28 mouse cellular contexts compared by ENCODE assay signal in genomic region chr15:79052366-79052765, GRCm38 (mm10). TPM values are rescaled to one million over a fixed set of nuclear protein-coding genes. Genes with fewer than 3 reads are reported as not detected.
DNase-seq lines count a peak whose midpoint lies in the region; ATAC-seq and TF ChIP-seq lines count a peak whose summit lies in the region.
"Had no signal": no experiment of that assay in that cellular context is flagged by ENCODE, and none has a peak within 500 bp of the region (broad histone marks: within the 10 kb centered on the region; RNA-seq: fewer than 3 reads in every experiment).

No protein-coding gene starts in this region.

- H3K27ac ChIP-seq in kidney, embryonic 16.5 days (ENCODE audit: low read length), result peak overlapping the region; percentile 92
- no peak overlapping the region for H3K27ac ChIP-seq in midbrain, postnatal 0 days (ENCODE audit: low read depth, low read length)
- no peak overlapping the region for H3K27ac ChIP-seq in midbrain, embryonic 11.5 days (ENCODE audit: low read depth, low read length)
- peak overlapping the region; percentile 78; the same call in 1 of the 2 replicates for H3K27ac ChIP-seq in liver, embryonic 15.5 days (replicated peaks)
- H3K27ac ChIP-seq: heart, adult 2 months; heart, embryonic 15.5 days; hindbrain, embryonic 15.5 days; macrophage; midbrain, embryonic 10.5 days; neural tube, embryonic 12.5 days had no signal

- no peaks in the 10 kb centered on the region for H3K27me3 ChIP-seq in kidney, embryonic 16.5 days (ENCODE audit: insufficient read depth, low read length)
- no peaks in the 10 kb centered on the region for H3K27me3 ChIP-seq in midbrain, postnatal 0 days (ENCODE audit: insufficient read depth, low read length)
- H3K27me3 ChIP-seq in midbrain, embryonic 11.5 days (ENCODE audit: control insufficient read depth, insufficient read depth, low read length), result no peaks in the 10 kb centered on the region
- H3K27me3 ChIP-seq in liver, embryonic 15.5 days, result peaks cover 2% of the 10 kb centered on the region; the same call in 1 of the 2 replicates
- H3K27me3 ChIP-seq: CH12.LX; embryonic facial prominence, embryonic 12.5 days; hindbrain, embryonic 15.5 days; neural tube, embryonic 12.5 days had no signal

- no peaks in the 10 kb centered on the region for H3K9me3 ChIP-seq in kidney, embryonic 16.5 days (ENCODE audit: low read length)
- no peaks in the 10 kb centered on the region for H3K9me3 ChIP-seq in midbrain, postnatal 0 days (ENCODE audit: low read length)
- H3K9me3 ChIP-seq in midbrain, embryonic 11.5 days (ENCODE audit: control insufficient read depth, low read length), result no peaks in the 10 kb centered on the region
- H3K9me3 ChIP-seq in liver, embryonic 15.5 days (replicated peaks), result no peaks in the 10 kb centered on the region
- H3K9me3 ChIP-seq: embryonic facial prominence, embryonic 12.5 days; heart, embryonic 15.5 days; hindbrain, embryonic 15.5 days; limb, embryonic 10.5 days; midbrain, embryonic 10.5 days; neural tube, embryonic 12.5 days had no signal

- H3K4me1 ChIP-seq in kidney, embryonic 16.5 days (ENCODE audit: insufficient read depth, low read length), result peaks cover 12% of the 10 kb centered on the region
- no peaks in the 10 kb centered on the region for H3K4me1 ChIP-seq in midbrain, postnatal 0 days (ENCODE audit: insufficient read depth, low read length)
- no peaks in the 10 kb centered on the region for H3K4me1 ChIP-seq in midbrain, embryonic 11.5 days (ENCODE audit: control insufficient read depth, insufficient read depth, low read length)
- peaks cover 31% of the 10 kb centered on the region for H3K4me1 ChIP-seq in liver, embryonic 15.5 days (replicated peaks)
- H3K4me1 ChIP-seq: embryonic facial prominence, embryonic 12.5 days; heart, embryonic 15.5 days had no signal

- no peak overlapping the region for H3K4me3 ChIP-seq in kidney, embryonic 16.5 days (ENCODE audit: low read length)
- no peak overlapping the region for H3K4me3 ChIP-seq in midbrain, postnatal 0 days (ENCODE audit: low read depth, low read length)
- no peak overlapping the region for H3K4me3 ChIP-seq in midbrain, embryonic 11.5 days (ENCODE audit: low read depth, low read length)
- H3K4me3 ChIP-seq in liver, embryonic 15.5 days (replicated peaks), result no peak overlapping the region
- H3K4me3 ChIP-seq: embryonic facial prominence, embryonic 12.5 days; erythroblast, embryonic 14.5 days; heart, adult 2 months; heart, embryonic 15.5 days; hindbrain, embryonic 15.5 days; limb, embryonic 10.5 days; midbrain, embryonic 10.5 days; neural tube, embryonic 12.5 days had no signal

- 86% methylated on average over 2 of the region's 2 CpGs for WGBS in kidney, embryonic 16.5 days
- 89% methylated on average over 2 of the region's 2 CpGs for WGBS in midbrain, postnatal 0 days
- WGBS in midbrain, embryonic 11.5 days, result 81% methylated on average over 2 of the region's 2 CpGs
- WGBS in liver, embryonic 15.5 days (ENCODE audit: insufficient replicate concordance), result 87% methylated on average over 2 of the region's 2 CpGs

- no peak overlapping the region for H3K9ac ChIP-seq in kidney, embryonic 16.5 days (replicated peaks; ENCODE audit: low read length)
- H3K9ac ChIP-seq in midbrain, postnatal 0 days (replicated peaks; ENCODE audit: low read length, poor library complexity, severe bottlenecking), result 0 out of 2 replicates have a peak overlapping the region, but pooled peaks have one; percentile 8
- no peak overlapping the region for H3K9ac ChIP-seq in midbrain, embryonic 11.5 days (ENCODE audit: low read length)
- no peak overlapping the region for H3K9ac ChIP-seq in liver, embryonic 15.5 days
- H3K9ac ChIP-seq: embryonic facial prominence, embryonic 12.5 days; heart, embryonic 15.5 days; hindbrain, embryonic 15.5 days had no signal

- DNase-seq in kidney, adult 8-10 months, result no peak
- DNase-seq in midbrain, postnatal 0 days (ENCODE audit: low spot score), result no peak
- DNase-seq in midbrain, embryonic 11.5 days (ENCODE audit: low spot score, missing footprints), result no peak
- DNase-seq in ovary, postnatal 36 days (ENCODE audit: low spot score), result no peak
- DNase-seq: adrenal gland, adult 2 months; cerebellum, adult 9-10 months; gastrocnemius, postnatal 25 days; heart, adult 2 months; heart, postnatal 4 days; kidney, postnatal 14 days; lung, adult 18-20 months; right cerebral cortex, adult 18-20 months; thymus, postnatal 25 days had no signal

- no peak overlapping the region for H3K4me2 ChIP-seq in kidney, embryonic 16.5 days (replicated peaks; ENCODE audit: low read depth, low read length)
- H3K4me2 ChIP-seq in midbrain, postnatal 0 days (ENCODE audit: low read depth, low read length, poor library complexity, severe bottlenecking), result no peak overlapping the region
- H3K4me2 ChIP-seq in midbrain, embryonic 11.5 days, result no peak overlapping the region
- no peak overlapping the region for H3K4me2 ChIP-seq in liver, embryonic 15.5 days
- H3K4me2 ChIP-seq: embryonic facial prominence, embryonic 12.5 days; heart, embryonic 15.5 days; hindbrain, embryonic 15.5 days; neural tube, embryonic 12.5 days had no signal

- H3K36me3 ChIP-seq in kidney, embryonic 16.5 days (ENCODE audit: insufficient read depth, low read length), result peaks cover 42% of the 10 kb centered on the region
- peaks cover 40% of the 10 kb centered on the region for H3K36me3 ChIP-seq in midbrain, postnatal 0 days (ENCODE audit: insufficient read depth, low read length)
- H3K36me3 ChIP-seq in midbrain, embryonic 11.5 days (ENCODE audit: control insufficient read depth, insufficient read depth, low read length), result peaks cover 18% of the 10 kb centered on the region
- peaks cover 59% of the 10 kb centered on the region for H3K36me3 ChIP-seq in liver, embryonic 15.5 days (replicated peaks)

- no peak for ATAC-seq in kidney, embryonic 16.5 days (ENCODE audit: low FRiP score, low TSS enrichment)
- no peak for ATAC-seq in midbrain, postnatal 0 days (ENCODE audit: low FRiP score)
- ATAC-seq in midbrain, embryonic 11.5 days (ENCODE audit: low FRiP score), result no peak
- ATAC-seq in liver, embryonic 15.5 days (ENCODE audit: insufficient read depth), result no peak
- ATAC-seq in activated CD4-positive, CD25-positive, alpha-beta regulatory T cell, adult 4 months, result no peak
- ATAC-seq: forebrain, embryonic 14.5 days had no signal

- TF ChIP-seq CTCF in midbrain, postnatal 0 days (IDR thresholded peaks at IDR 0.05), result no peak

RNA-seq across cellular contexts. Expression of gene Ankrd54, which starts 10.3 kb away (rescaled TPM):
- polyA plus RNA-seq in kidney, embryonic 16.5 days (2015; fragmentation: Nextera tagmentation; extraction: Ambion mirVana), result 51.7 and 52.5 TPM in 2 replicates
- total RNA-seq in midbrain, postnatal 0 days (2014; rRNA removed), result 53.5 and 57.5 TPM in 2 replicates
- polyA plus RNA-seq in midbrain, postnatal 0 days (2015; fragmentation: Nextera tagmentation; extraction: Ambion mirVana), result 44.5 and 45.5 TPM in 2 replicates
- polyA plus RNA-seq in midbrain, embryonic 11.5 days (2014; fragmentation: Nextera tagmentation; extraction: Ambion mirVana), result 52.7 and 53.5 TPM in 2 replicates
- 47.9 and 55.1 TPM in 2 replicates for polyA plus RNA-seq in liver, embryonic 15.5 days (2015; fragmentation: Nextera tagmentation; extraction: Ambion mirVana)
- polyA plus RNA-seq in activated CD4-positive, CD25-positive, alpha-beta regulatory T cell, adult 4 months (2017; shearing (Covaris generic)), result 1 to 10 TPM; 7.4 to 8.1 TPM

RNA-seq across cellular contexts. Expression of gene Galr3, which starts 10.7 kb away (rescaled TPM):
- not detected in 2 replicates for polyA plus RNA-seq in kidney, embryonic 16.5 days (2015; fragmentation: Nextera tagmentation; extraction: Ambion mirVana)
- 3.3 and 3.9 TPM in 2 replicates for total RNA-seq in midbrain, postnatal 0 days (2014; rRNA removed)
- polyA plus RNA-seq in midbrain, postnatal 0 days (2015; fragmentation: Nextera tagmentation; extraction: Ambion mirVana), result 0.25 and 0.32 TPM in 2 replicates
- polyA plus RNA-seq in midbrain, embryonic 11.5 days (2014; fragmentation: Nextera tagmentation; extraction: Ambion mirVana), result not detected in 2 replicates
- 0.17 TPM in 1 of 2 replicates, not detected in the other for polyA plus RNA-seq in liver, embryonic 15.5 days (2015; fragmentation: Nextera tagmentation; extraction: Ambion mirVana)
- polyA plus RNA-seq in activated CD4-positive, CD25-positive, alpha-beta regulatory T cell, adult 4 months (2017; shearing (Covaris generic)), result not detected
- total RNA-seq: gastrocnemius, postnatal 25 days; heart, adult 2 months; heart, postnatal 4 days; monocyte, adult 5-6 weeks had no signal
- polyA plus RNA-seq: embryonic facial prominence, embryonic 12.5 days; erythroblast, embryonic 14.5 days; forebrain, embryonic 14.5 days; heart, adult 2 months; heart, embryonic 15.5 days; macrophage; midbrain, embryonic 10.5 days; neural tube, embryonic 12.5 days; testis, adult 2 months had no signal

RNA-seq across cellular contexts. Expression of gene Eif3l, which starts 22.6 kb away (rescaled TPM):
- polyA plus RNA-seq in kidney, embryonic 16.5 days (2015; fragmentation: Nextera tagmentation; extraction: Ambion mirVana), result 254 and 260 TPM in 2 replicates
- 197 and 205 TPM in 2 replicates for total RNA-seq in midbrain, postnatal 0 days (2014; rRNA removed)
- 160 and 168 TPM in 2 replicates for polyA plus RNA-seq in midbrain, postnatal 0 days (2015; fragmentation: Nextera tagmentation; extraction: Ambion mirVana)
- 242 and 251 TPM in 2 replicates for polyA plus RNA-seq in midbrain, embryonic 11.5 days (2014; fragmentation: Nextera tagmentation; extraction: Ambion mirVana)
- 116 and 117 TPM in 2 replicates for polyA plus RNA-seq in liver, embryonic 15.5 days (2015; fragmentation: Nextera tagmentation; extraction: Ambion mirVana)
- polyA plus RNA-seq in activated CD4-positive, CD25-positive, alpha-beta regulatory T cell, adult 4 months (2017; shearing (Covaris generic)), result 100 to 1,000 TPM; 241 to 298 TPM

RNA-seq across cellular contexts. Expression of gene H1f0, which starts 24.1 kb away (rescaled TPM):
- polyA plus RNA-seq in kidney, embryonic 16.5 days (2015; fragmentation: Nextera tagmentation; extraction: Ambion mirVana), result 521 and 528 TPM in 2 replicates
- 132 and 136 TPM in 2 replicates for total RNA-seq in midbrain, postnatal 0 days (2014; rRNA removed)
- polyA plus RNA-seq in midbrain, postnatal 0 days (2015; fragmentation: Nextera tagmentation; extraction: Ambion mirVana), result 135 and 144 TPM in 2 replicates
- polyA plus RNA-seq in midbrain, embryonic 11.5 days (2014; fragmentation: Nextera tagmentation; extraction: Ambion mirVana), result 355 and 376 TPM in 2 replicates
- 118 and 121 TPM in 2 replicates for polyA plus RNA-seq in liver, embryonic 15.5 days (2015; fragmentation: Nextera tagmentation; extraction: Ambion mirVana)
- 10 to 100 TPM; 37.2 to 37.8 TPM for polyA plus RNA-seq in activated CD4-positive, CD25-positive, alpha-beta regulatory T cell, adult 4 months (2017; shearing (Covaris generic))

RNA-seq across cellular contexts. Expression of gene Micall1, which starts 56.3 kb away (rescaled TPM):
- 8.5 and 8.9 TPM in 2 replicates for polyA plus RNA-seq in kidney, embryonic 16.5 days (2015; fragmentation: Nextera tagmentation; extraction: Ambion mirVana)
- 33.4 and 35.5 TPM in 2 replicates for total RNA-seq in midbrain, postnatal 0 days (2014; rRNA removed)
- polyA plus RNA-seq in midbrain, postnatal 0 days (2015; fragmentation: Nextera tagmentation; extraction: Ambion mirVana), result 8.9 and 10.3 TPM in 2 replicates
- polyA plus RNA-seq in midbrain, embryonic 11.5 days (2014; fragmentation: Nextera tagmentation; extraction: Ambion mirVana), result 5.2 and 5.4 TPM in 2 replicates
- 0.86 and 1.3 TPM in 2 replicates for polyA plus RNA-seq in liver, embryonic 15.5 days (2015; fragmentation: Nextera tagmentation; extraction: Ambion mirVana)
- polyA plus RNA-seq in activated CD4-positive, CD25-positive, alpha-beta regulatory T cell, adult 4 months (2017; shearing (Covaris generic)), result 10 to 100 TPM; 11.1 to 11.3 TPM

Comparison
In these comparisons a context has a peak if more than half of its experiments do, and no peak if none do; other contexts are left out.
1. H3K27ac ChIP-seq: peak in kidney, embryonic 16.5 days (single experiment) and liver, embryonic 15.5 days (single experiment); none in midbrain, postnatal 0 days (single experiment) and midbrain, embryonic 11.5 days (single experiment).